Mouse (Mus musculus) midbrain, embryonic 12.5 days (tissue): ENCODE measurements around the gene Lrcol1. TPM values are rescaled to one million over a fixed set of nuclear protein-coding genes. Genes with fewer than 3 reads are reported as not detected.

Experiments used
- ATAC-seq: fragments of 200-750 bp; cut with Nextera tagmentation; 2 replicates; pipeline ENCODE4 v1.8.0; 2017; ENCODE audit warnings: low read depth, moderate TSS enrichment, moderate library complexity; ENCODE audit not compliant: low FRiP score
- H3K27ac ChIP-seq: fragments of 300-500 bp; sonication (generic); replicated peaks from 2 replicates; pipeline ENCODE4 v1.5.1; 2016; ENCODE audit warnings: mild to moderate bottlenecking
- H3K27me3 ChIP-seq: fragments of 300-500 bp; sonication (generic); 2 replicates; pipeline ENCODE4 v1.6.1; 2016; ENCODE audit warnings: mild to moderate bottlenecking
- H3K36me3 ChIP-seq: fragments of 300-500 bp; sonication (generic); 2 replicates; pipeline ENCODE4 v1.6.1; 2016
- H3K4me1 ChIP-seq: fragments of 300-500 bp; sonication (generic); 2 replicates; pipeline ENCODE4 v1.6.1; 2016
- H3K4me2 ChIP-seq: fragments of 300-500 bp; sonication (generic); replicated peaks from 2 replicates; pipeline ENCODE4 v1.6.1; 2016; ENCODE audit warnings: mild to moderate bottlenecking, moderate library complexity
- H3K4me3 ChIP-seq: fragments of 300-500 bp; sonication (generic); 2 replicates; pipeline ENCODE4 v1.5.1; 2016; ENCODE audit warnings: mild to moderate bottlenecking
- H3K9ac ChIP-seq: fragments of 300-500 bp; sonication (generic); replicated peaks from 2 replicates; pipeline ENCODE4 v1.6.1; 2016; ENCODE audit warnings: mild to moderate bottlenecking, moderate library complexity
- H3K9me3 ChIP-seq: fragments of 300-500 bp; sonication (generic); 2 replicates; pipeline ENCODE4 v1.6.1; 2016; ENCODE audit warnings: mild to moderate bottlenecking
- WGBS: fragments of 180-500 bp; shearing (Covaris S2); methylation state at CpG from one replicate; pipeline ENCODE4 v1.1.7; 2016; 5-methylcytosine and 5-hydroxymethylcytosine counted together
- polyA plus RNA-seq: library from polyadenylated mRNA; unstranded; fragments of >200 nt; fragmentation: Nextera tagmentation; extraction: Ambion mirVana; gene quantifications from 2 replicates; pipeline ENCODE4 v1.2.1, GENCODE M21; 2016

The Lrcol1 gene
- polyA plus RNA-seq, 1 experiment from 2014 or later, result not detected

GRCm38 (mm10) chr5:110387332-110387731, 42.8 kb downstream of the Lrcol1 start:
- no peak for ATAC-seq
- WGBS, result 10% methylated on average over 8 of the region's 8 CpGs
- 0 out of 2 replicates have a peak overlapping the region, but pooled peaks have one; percentile 61 for H3K27ac ChIP-seq

GRCm38 (mm10) chr5:110390631-110391030, 46.1 kb downstream of the Lrcol1 start:
- 94% methylated on average over 4 of the region's 4 CpGs for WGBS

More at GRCm38 (mm10) chr5:110387332-110387731, 42.8 kb downstream of the Lrcol1 start:
- Histone ChIP-seq H3K4me3 (peak overlapping the region; percentile 68), H3K9me3 (no peaks in the 10 kb centered on the region), H3K4me2 (peak overlapping the region; percentile 60), H3K27me3 (peaks cover 32% of the 10 kb centered on the region), H3K36me3 (0 out of 2 replicates have a peak, but pooled peaks cover 6% of the 10 kb centered on the region), H3K9ac (peak overlapping the region; percentile 65), H3K4me1 (peaks cover 31% of the 10 kb centered on the region)

GRCm38 (mm10) chr5:110392727-110393126, 48.2 kb downstream of the Lrcol1 start:
- no peak overlapping the region for H3K4me3 ChIP-seq

More at GRCm38 (mm10) chr5:110390631-110391030, 46.1 kb downstream of the Lrcol1 start:
- Histone ChIP-seq H3K4me1 (peaks cover 14% of the 10 kb centered on the region), H3K4me3 (no peak overlapping the region), H3K36me3 (no peaks in the 10 kb centered on the region), H3K27ac (no peak overlapping the region), H3K9ac (no peak overlapping the region), H3K9me3 (no peaks in the 10 kb centered on the region), H3K27me3 (peaks cover 27% of the 10 kb centered on the region), H3K4me2 (no peak overlapping the region)
- ATAC-seq, result no peak

GRCm38 (mm10) chr5:110395006-110395661, 50.6 kb downstream of the Lrcol1 start:
- no peak for ATAC-seq
- H3K4me1 ChIP-seq, result 0 out of 2 replicates have a peak, but pooled peaks cover 2% of the 10 kb centered on the region
- WGBS, result 85% methylated on average over 5 of the region's 5 CpGs
- no peak overlapping the region for H3K9ac ChIP-seq
- H3K27ac ChIP-seq, result no peak overlapping the region
- H3K9me3 ChIP-seq, result no peaks in the 10 kb centered on the region
- no peak overlapping the region for H3K4me2 ChIP-seq
- H3K27me3 ChIP-seq, result no peaks in the 10 kb centered on the region
- H3K4me3 ChIP-seq, result no peak overlapping the region
- H3K36me3 ChIP-seq, result no peaks in the 10 kb centered on the region

More at GRCm38 (mm10) chr5:110392727-110393126, 48.2 kb downstream of the Lrcol1 start:
- no peak overlapping the region for H3K27ac ChIP-seq
- no peak overlapping the region for H3K9ac ChIP-seq
- H3K27me3 ChIP-seq, result peaks cover 7% of the 10 kb centered on the region
- WGBS, result 76% methylated on average over 5 of the region's 5 CpGs
- no peaks in the 10 kb centered on the region for H3K9me3 ChIP-seq
- ATAC-seq, result no peak
- H3K4me2 ChIP-seq, result no peak overlapping the region
- H3K4me1 ChIP-seq, result peaks cover 3% of the 10 kb centered on the region; the same call in 1 of the 2 replicates
- no peaks in the 10 kb centered on the region for H3K36me3 ChIP-seq

- ATAC-seq, result no peak
- Histone ChIP-seq H3K9me3 (no peaks in the 10 kb centered on the region), H3K27ac (no peak overlapping the region)
These were observed 56.6 kb downstream of the Lrcol1 start for GRCm38 (mm10) chr5:110401101-110401500.

GRCm38 (mm10) chr5:110402557-110402956, 58.0 kb downstream of the Lrcol1 start:
- 95% methylated on average over 2 of the region's 2 CpGs for WGBS
- no peak overlapping the region for H3K4me3 ChIP-seq
- H3K4me2 ChIP-seq, result no peak overlapping the region
- no peaks in the 10 kb centered on the region for H3K9me3 ChIP-seq
- no peaks in the 10 kb centered on the region for H3K36me3 ChIP-seq
- no peaks in the 10 kb centered on the region for H3K27me3 ChIP-seq
- ATAC-seq, result no peak
- no peak overlapping the region for H3K9ac ChIP-seq
- H3K4me1 ChIP-seq, result peaks cover 19% of the 10 kb centered on the region
- no peak overlapping the region for H3K27ac ChIP-seq

More at GRCm38 (mm10) chr5:110401101-110401500, 56.6 kb downstream of the Lrcol1 start:
- WGBS, result 89% methylated on average over 8 of the region's 8 CpGs
- peaks cover 6% of the 10 kb centered on the region for H3K4me1 ChIP-seq
- no peak overlapping the region for H3K4me3 ChIP-seq
- H3K27me3 ChIP-seq, result no peaks in the 10 kb centered on the region
- no peaks in the 10 kb centered on the region for H3K36me3 ChIP-seq
- no peak overlapping the region for H3K9ac ChIP-seq
- no peak overlapping the region for H3K4me2 ChIP-seq

- ATAC-seq, result no peak
- WGBS, result 73% methylated on average over 3 of the region's 3 CpGs
- no peaks in the 10 kb centered on the region for H3K27me3 ChIP-seq
These were observed 59.4 kb downstream of the Lrcol1 start for GRCm38 (mm10) chr5:110403931-110404330.

More at GRCm38 (mm10) chr5:110403931-110404330, 59.4 kb downstream of the Lrcol1 start:
- Histone ChIP-seq H3K27ac (no peak overlapping the region), H3K4me3 (no peak overlapping the region), H3K9ac (no peak overlapping the region), H3K9me3 (no peaks in the 10 kb centered on the region), H3K4me1 (peaks cover 19% of the 10 kb centered on the region), H3K36me3 (no peaks in the 10 kb centered on the region), H3K4me2 (no peak overlapping the region)

Other genes with a start within 250 kb of the Lrcol1 start
- 1.1 and 1.3 TPM in 2 replicates for gene Plcxd1, start 244.8 kb upstream of the Lrcol1 start, polyA plus RNA-seq
- gene Gtpbp6, start 236.5 kb upstream of the Lrcol1 start, polyA plus RNA-seq, result 39.3 and 43.8 TPM in 2 replicates
- gene Zfp605, start 234.6 kb upstream of the Lrcol1 start, polyA plus RNA-seq, result 10.9 and 12.0 TPM in 2 replicates
- gene Chfr, start 208.9 kb upstream of the Lrcol1 start, polyA plus RNA-seq, result 89.7 and 97.4 TPM in 2 replicates
- 25.3 and 27.8 TPM in 2 replicates for gene Golga3, start 168.0 kb upstream of the Lrcol1 start, polyA plus RNA-seq
- 36.9 and 39.6 TPM in 2 replicates for gene Ankle2, start 113.7 kb upstream of the Lrcol1 start, polyA plus RNA-seq
- gene Pgam5, start 74.8 kb upstream of the Lrcol1 start, polyA plus RNA-seq, result 89.0 and 89.4 TPM in 2 replicates
- gene Pxmp2, start 58.5 kb upstream of the Lrcol1 start, polyA plus RNA-seq, result 10.0 and 11.1 TPM in 2 replicates
- 29.6 and 31.9 TPM in 2 replicates for gene Pole, start 58.4 kb upstream of the Lrcol1 start, polyA plus RNA-seq
- gene P2rx2, start 1.5 kb upstream of the Lrcol1 start, polyA plus RNA-seq, result 1.2 and 1.7 TPM in 2 replicates
- gene Fbrsl1, start 103.8 kb downstream of the Lrcol1 start, polyA plus RNA-seq, result 23.8 and 24.0 TPM in 2 replicates
- 8.4 and 10.9 TPM in 2 replicates for gene Galnt9, start 199.6 kb downstream of the Lrcol1 start, polyA plus RNA-seq